Mouse (Mus musculus) lung, postnatal 4 days (tissue): ENCODE results near the gene Sparc.

Source experiments
- DNase-seq, 2 experiments: peaks; one replicate each; pipeline ENCODE4 v3.0.0; 2021

Gene Sparc

GRCm38 (mm10) chr11:55358094-55358783, 64.7 kb downstream of the Sparc start:
- peak in 1 of 2 experiments; percentile 47 for DNase-seq

DNA sequence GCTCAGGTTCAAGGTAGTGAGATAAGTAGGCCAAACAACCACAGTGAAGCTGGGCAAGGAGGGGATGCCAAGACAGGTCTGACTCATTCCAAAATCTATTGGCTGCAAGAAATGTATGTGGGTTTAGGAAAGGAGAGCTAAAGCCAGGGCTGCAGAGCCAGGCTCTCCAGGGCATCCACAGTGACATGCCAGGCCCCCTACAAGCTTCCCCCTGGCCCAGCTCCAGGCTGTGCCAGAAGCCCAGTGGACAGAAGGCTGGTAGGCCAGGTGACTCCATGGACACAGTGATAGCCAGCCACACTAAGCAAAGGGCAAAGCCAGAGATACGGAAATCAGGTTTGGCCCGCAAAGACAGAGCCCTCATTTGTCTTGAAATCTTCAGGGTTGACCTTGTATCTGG, 66.1 kb downstream of the Sparc start:
- no peak for DNase-seq
